Mouse (Mus musculus): ENCODE results near the gene Slc6a19. TPM values are rescaled to one million over a fixed set of nuclear protein-coding genes. Genes with fewer than 3 reads are reported as not detected.
"Not testable (repeated sequence)": the region's sequence is repeated elsewhere in the genome, so short reads cannot be mapped to it uniquely, and the experiment has no call there.

The Slc6a19 gene
- not detected for total RNA-seq (2021)

- intact Hi-C loops (cut with DNase I): no loop called here
- no peak for DNase-seq (ENCODE audit: low spot score)
Observed at GRCm38 (mm10) chr13:73704694-73705325, at the start of gene Slc6a19. Gene Slc6a19 (minus strand): TSS chr13:73704865.

GRCm38 (mm10) chr13:73751284-73751683 is 46.6 kb upstream of the Slc6a19 start:
- intact Hi-C loops (cut with DNase I): no loop called here
- no peak for DNase-seq (ENCODE audit: low spot score)

- no peak for DNase-seq (ENCODE audit: low spot score)
- intact Hi-C loops (cut with DNase I): no loop called here
Observed at GRCm38 (mm10) chr13:73750435-73750834, 45.8 kb upstream of the Slc6a19 start.

- DNase-seq (ENCODE audit: low spot score): no peak
- intact Hi-C loops (cut with DNase I): no loop called here
Observed at GRCm38 (mm10) chr13:73748663-73749440, 44.2 kb upstream of the Slc6a19 start.

GRCm38 (mm10) chr13:73743662-73744061 is 39.0 kb upstream of the Slc6a19 start:
- no peak for DNase-seq (ENCODE audit: low spot score)
- intact Hi-C loops (cut with DNase I): no loop called here

GRCm38 (mm10) chr13:73742944-73743343 is 38.3 kb upstream of the Slc6a19 start:
- intact Hi-C loops (cut with DNase I): no loop called here

GRCm38 (mm10) chr13:73740399-73740944 is 35.8 kb upstream of the Slc6a19 start:
- intact Hi-C loops (cut with DNase I): not testable (repeated sequence)

More at GRCm38 (mm10) chr13:73742944-73743343, 38.3 kb upstream of the Slc6a19 start:
- no peak for DNase-seq (ENCODE audit: low spot score)

GRCm38 (mm10) chr13:73736943-73737342 is 32.3 kb upstream of the Slc6a19 start:
- intact Hi-C loops (cut with DNase I): no loop called here
- DNase-seq (ENCODE audit: low spot score): no peak

More at GRCm38 (mm10) chr13:73740399-73740944, 35.8 kb upstream of the Slc6a19 start:
- not testable (repeated sequence) for DNase-seq (ENCODE audit: low spot score)

- intact Hi-C loops (cut with DNase I): loop anchor here (2.0 kb wide), 1 partner anchor 17 kb away; no protein-coding TSS in a partner anchor
- DNase-seq (ENCODE audit: low spot score): no peak
Observed at GRCm38 (mm10) chr13:73735928-73736327, 31.3 kb upstream of the Slc6a19 start.

GRCm38 (mm10) chr13:73735270-73735669 is 30.6 kb upstream of the Slc6a19 start:
- intact Hi-C loops (cut with DNase I): loop anchor here (2.0 kb wide), 1 partner anchor 18 kb away; no protein-coding TSS in a partner anchor
- no peak for DNase-seq (ENCODE audit: low spot score)

- no peak for DNase-seq (ENCODE audit: low spot score)
Observed at GRCm38 (mm10) chr13:73734379-73734778, 29.7 kb upstream of the Slc6a19 start.

GRCm38 (mm10) chr13:73732742-73733700 is 28.4 kb upstream of the Slc6a19 start, which contains the start of gene Slc12a7:
Gene Slc12a7 (plus strand): TSS chr13:73733094.
- intact Hi-C loops (cut with DNase I): no loop called here
- no peak for DNase-seq (ENCODE audit: low spot score)

More at GRCm38 (mm10) chr13:73734379-73734778, 29.7 kb upstream of the Slc6a19 start:
- intact Hi-C loops (cut with DNase I): loop anchor here (2.0 kb wide), 1 partner anchor 18 kb away; no protein-coding TSS in a partner anchor

- no peak for DNase-seq (ENCODE audit: low spot score)
- intact Hi-C loops (cut with DNase I): no loop called here
Observed at GRCm38 (mm10) chr13:73732235-73732634, 27.6 kb upstream of the Slc6a19 start.

- DNase-seq (ENCODE audit: low spot score): no peak
- intact Hi-C loops (cut with DNase I): loop anchor here (2.0 kb wide), 1 partner anchor 44 kb away; no protein-coding TSS in a partner anchor
Observed at GRCm38 (mm10) chr13:73730913-73731312, 26.2 kb upstream of the Slc6a19 start.

GRCm38 (mm10) chr13:73728633-73729032 is 24.0 kb upstream of the Slc6a19 start:
- no peak for DNase-seq (ENCODE audit: low spot score)
- intact Hi-C loops (cut with DNase I): loop anchor here (10.0 kb wide), 1 partner anchor 566 kb away; the partner anchor contains the start of gene Ahrr

GRCm38 (mm10) chr13:73727621-73728025 is 23.0 kb upstream of the Slc6a19 start:
- DNase-seq (ENCODE audit: low spot score): peak; percentile 49
- intact Hi-C loops (cut with DNase I): loop anchor here (10.0 kb wide), 1 partner anchor 567 kb away; the partner anchor contains the start of gene Ahrr

- intact Hi-C loops (cut with DNase I): loop anchor here (10.0 kb wide), 1 partner anchor 569 kb away; the partner anchor contains the start of gene Ahrr
- DNase-seq (ENCODE audit: low spot score): no peak
Observed at GRCm38 (mm10) chr13:73725315-73725714, 20.6 kb upstream of the Slc6a19 start.

- intact Hi-C loops (cut with DNase I): loop anchor here (1.0 to 10.0 kb wide), 2 partner anchors 99 to 572 kb away; partner anchors contain the start of gene Ahrr
- DNase-seq (ENCODE audit: low spot score): no peak
Observed at GRCm38 (mm10) chr13:73723081-73723668, 18.5 kb upstream of the Slc6a19 start.

- intact Hi-C loops (cut with DNase I): loop anchor here (10.0 kb wide), 1 partner anchor 575 kb away; the partner anchor contains the start of gene Ahrr
- no peak for DNase-seq (ENCODE audit: low spot score)
Observed at GRCm38 (mm10) chr13:73720241-73720640, 15.6 kb upstream of the Slc6a19 start.
